Mouse (Mus musculus): Measurements from ENCODE around the gene Ndufc1. TPM values are rescaled to one million over a fixed set of nuclear protein-coding genes. Genes with fewer than 3 reads are reported as not detected.

Ndufc1 gene
- total and polyA plus RNA-seq, 3 experiments = 115 to 207 TPM; not detected in 1

DNA sequence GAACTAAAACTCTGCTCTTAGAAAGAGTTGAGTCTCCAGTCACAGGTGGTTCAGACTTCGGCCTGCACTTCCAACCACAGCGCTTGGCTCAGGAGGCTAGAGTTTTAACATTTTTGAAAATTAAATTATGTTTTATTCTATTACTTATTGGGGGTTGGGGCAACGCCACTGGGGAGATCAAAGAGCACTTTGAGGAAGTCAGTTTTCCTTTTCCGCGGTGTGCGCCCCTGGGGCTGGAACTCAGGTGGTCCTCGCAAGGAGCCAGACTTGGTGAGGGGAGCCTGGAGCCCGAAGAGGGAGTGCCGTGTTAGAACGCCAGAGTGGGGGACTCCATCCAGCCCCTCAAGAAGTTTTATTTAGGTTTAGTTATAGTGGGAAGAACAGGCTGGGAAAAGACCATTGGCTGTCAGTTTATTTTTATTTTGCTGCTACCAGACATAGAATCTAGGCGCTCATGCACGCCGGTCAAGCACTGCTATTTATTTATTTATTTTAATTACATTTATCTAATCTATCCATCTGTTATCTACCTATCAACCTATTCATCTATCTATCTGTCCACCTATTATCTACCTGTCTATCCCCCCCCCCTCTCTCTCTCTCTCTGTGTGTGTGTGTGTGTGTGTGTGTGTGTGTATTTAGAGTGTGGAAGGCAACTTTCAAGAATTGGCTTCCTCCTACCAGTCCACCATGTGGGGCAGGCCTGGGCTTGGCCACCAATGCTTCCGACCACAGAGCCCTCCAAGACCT, 49.1 kb downstream of the Ndufc1 start:
- Histone ChIP-seq H3K27ac (ENCODE audit: control insufficient read depth, low read depth, low read length) (peak overlapping the region; percentile 20; the same call in 1 of the 2 replicates), H3K4me3 (ENCODE audit: control insufficient read depth in 1 of 2, insufficient read depth in 1 of 2, low read depth in 2 of 2, low read length in 2 of 2) (peak overlapping the region; percentile 47 to 65), H3K27me3 (ENCODE audit: control insufficient read depth in 1 of 2, insufficient read depth in 2 of 2, low read length in 2 of 2) (no peaks in the 10 kb centered on the region), H3K9me3 (replicated peaks; ENCODE audit: insufficient read depth, low read length) (no peaks in the 10 kb centered on the region), H3K9ac (ENCODE audit: control insufficient read depth, low read depth, low read length, poor library complexity, severe bottlenecking) (peak overlapping the region; percentile 65), H3K4me1 (ENCODE audit: control insufficient read depth in 1 of 2, insufficient read depth in 2 of 2, low read length in 2 of 2) (peaks cover 0 to 11% of the 10 kb centered on the region in 2 experiments; a peak in 1 of 4 replicates), H3K36me3 (ENCODE audit: control insufficient read depth in 1 of 2, insufficient read depth in 2 of 2, low read length in 2 of 2) (peaks cover 0 to 3% of the 10 kb centered on the region in 2 experiments; a peak in 1 of 4 replicates), H3K79me2 (ENCODE audit: control insufficient read depth, insufficient read depth, low read length, poor library complexity) (no peaks in the 10 kb centered on the region; the same call in 1 of the 2 replicates)
- TF ChIP-seq MYC (IDR thresholded peaks at IDR 0.05; ENCODE audit: low read depth, low read length) (no peak), MAX (IDR thresholded peaks at IDR 0.05; ENCODE audit: low read length) (0 out of 2 replicates have a peak, but pooled peaks have one; percentile 27), ETS1 (IDR thresholded peaks at IDR 0.05; ENCODE audit: low read depth, low read length) (0 out of 2 replicates have a peak, but pooled peaks have one; percentile 39), GATA1 (IDR thresholded peaks at IDR 0.05; ENCODE audit: low read depth, low read length) (peak; percentile 61; the same call in 1 of the 2 replicates), E2F4 (IDR thresholded peaks at IDR 0.05; ENCODE audit: borderline replicate concordance, low read depth, low read length) (peak; percentile 27; the same call in 1 of the 2 replicates), KAT2A (conservative IDR thresholded peaks at IDR 0.05; ENCODE audit: low read depth, low read length) (0 out of 2 replicates have a peak, but pooled peaks have one; percentile 5), SIN3A (IDR thresholded peaks at IDR 0.05; ENCODE audit: low read length) (no peak; the same call in 1 of the 2 replicates), GABPA (IDR thresholded peaks at IDR 0.05; ENCODE audit: low read depth, low read length) (no peak), MAZ (IDR thresholded peaks at IDR 0.05; ENCODE audit: low read depth, low read length) (peak; percentile 36; the same call in 1 of the 2 replicates), ELF1 (IDR thresholded peaks at IDR 0.05; ENCODE audit: low read depth, low read length) (no peak), NRF1 (IDR thresholded peaks at IDR 0.05; ENCODE audit: insufficient read depth, low read depth, low read length, poor library complexity, severe bottlenecking) (no peak), UBTF (IDR thresholded peaks at IDR 0.05; ENCODE audit: borderline replicate concordance, insufficient read depth, low read depth, low read length) (no peak)
- DNase-seq (ENCODE audit: low read depth, low spot score) = peak; percentile 40

DNA sequence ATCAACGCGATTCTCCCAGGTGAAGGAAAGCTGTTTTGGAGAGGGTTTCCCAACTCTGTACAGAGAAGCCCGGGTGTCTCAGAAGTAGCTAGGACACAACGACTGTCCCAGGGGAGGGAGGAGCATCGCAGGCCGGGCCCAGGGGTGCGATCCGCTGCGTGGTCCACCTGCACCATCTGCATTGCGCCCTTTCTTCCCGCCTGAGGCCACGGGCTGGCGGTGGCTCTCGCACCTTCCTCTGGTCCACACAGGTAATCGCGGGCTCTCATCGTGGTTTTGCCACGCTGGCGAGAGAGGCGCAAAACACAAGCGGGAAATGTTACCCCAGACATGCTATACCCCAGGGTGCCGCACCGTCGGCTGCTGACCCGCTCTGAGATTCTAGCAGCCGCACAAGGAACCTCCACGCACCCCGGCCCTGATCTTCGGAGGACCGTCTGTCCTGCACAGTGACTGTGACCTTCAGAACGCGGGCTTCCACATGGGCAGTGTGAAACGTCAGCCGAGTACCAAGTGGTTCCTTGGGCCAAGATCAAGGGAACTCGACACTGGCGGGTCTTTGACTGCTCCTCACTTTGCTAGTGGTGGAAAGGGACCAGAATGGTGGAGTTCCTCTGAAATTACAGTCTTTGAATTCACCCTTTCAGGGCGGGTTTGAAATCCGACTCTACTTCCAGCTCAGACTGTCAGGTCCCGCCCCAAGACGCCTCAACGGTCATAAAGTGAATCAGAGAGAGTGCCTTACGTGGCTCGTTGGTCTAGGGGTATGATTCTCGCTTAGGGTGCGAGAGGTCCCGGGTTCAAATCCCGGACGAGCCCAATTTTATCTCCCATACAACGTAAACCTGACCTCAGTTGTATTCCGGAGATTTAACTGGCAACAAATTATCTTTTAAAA, 49.9 kb downstream of the Ndufc1 start:
- Histone ChIP-seq H3K4me3 (ENCODE audit: control insufficient read depth in 1 of 2, insufficient read depth in 1 of 2, low read depth in 2 of 2, low read length in 2 of 2) (peak overlapping the region; percentile 60 to 97), H3K79me2 (ENCODE audit: control insufficient read depth, insufficient read depth, low read length, poor library complexity) (no peaks in the 10 kb centered on the region; the same call in 1 of the 2 replicates), H3K27me3 (ENCODE audit: control insufficient read depth in 1 of 2, insufficient read depth in 2 of 2, low read length in 2 of 2) (no peaks in the 10 kb centered on the region), H3K4me1 (ENCODE audit: control insufficient read depth in 1 of 2, insufficient read depth in 2 of 2, low read length in 2 of 2) (peaks cover 0 to 3% of the 10 kb centered on the region in 2 experiments; a peak in 1 of 4 replicates), H3K36me3 (ENCODE audit: control insufficient read depth in 1 of 2, insufficient read depth in 2 of 2, low read length in 2 of 2) (peaks cover 0 to 3% of the 10 kb centered on the region in 2 experiments; a peak in 1 of 4 replicates), H3K9me3 (replicated peaks; ENCODE audit: insufficient read depth, low read length) (no peaks in the 10 kb centered on the region), H3K9ac (ENCODE audit: control insufficient read depth, low read depth, low read length, poor library complexity, severe bottlenecking) (peak overlapping the region; percentile 83), H3K27ac (ENCODE audit: control insufficient read depth, low read depth, low read length) (peak overlapping the region; percentile 78)
- peak; percentile 94 for DNase-seq (ENCODE audit: low read depth, low spot score)
- TF ChIP-seq UBTF (IDR thresholded peaks at IDR 0.05; ENCODE audit: borderline replicate concordance, insufficient read depth, low read depth, low read length) (no peak), GATA1 (IDR thresholded peaks at IDR 0.05; ENCODE audit: low read depth, low read length) (peak; percentile 56; the same call in 1 of the 2 replicates), TAL1 (IDR thresholded peaks at IDR 0.05; ENCODE audit: low read length) (no peak), ZC3H11A (IDR thresholded peaks at IDR 0.05; ENCODE audit: low read depth, low read length) (no peak), RAD21 (IDR thresholded peaks at IDR 0.05; ENCODE audit: low read depth, low read length) (no peak), NELFE (IDR thresholded peaks at IDR 0.05; ENCODE audit: low read depth, low read length) (peak; percentile 46; the same call in 1 of the 2 replicates), POLR2AphosphoS2 (IDR thresholded peaks at IDR 0.05; ENCODE audit: low read length) (no peak), KAT2A (conservative IDR thresholded peaks at IDR 0.05; ENCODE audit: low read depth, low read length) (peak; percentile 64; the same call in 1 of the 2 replicates), ZKSCAN1 (IDR thresholded peaks at IDR 0.05; ENCODE audit: low read depth, low read length) (peak; percentile 19; the same call in 1 of the 2 replicates), TCF12 (IDR thresholded peaks at IDR 0.05; ENCODE audit: low read depth, low read length) (no peak), USF1 (IDR thresholded peaks at IDR 0.05; ENCODE audit: low read depth, low read length) (no peak), USF2 (IDR thresholded peaks at IDR 0.05; ENCODE audit: borderline replicate concordance in 1 of 2, insufficient read depth in 1 of 2, low read depth in 1 of 2, low read length in 2 of 2) (no peak), RCOR1 (IDR thresholded peaks at IDR 0.05; ENCODE audit: low read depth, low read length) (no peak), ZNF384 (IDR thresholded peaks at IDR 0.05; ENCODE audit: low read depth, low read length) (no peak; the same call in 1 of the 2 replicates), POLR2AphosphoS5 (IDR thresholded peaks at IDR 0.05; ENCODE audit: borderline replicate concordance, low read depth, low read length) (no peak), GABPA (IDR thresholded peaks at IDR 0.05; ENCODE audit: low read depth, low read length) (no peak), SIN3A (IDR thresholded peaks at IDR 0.05; ENCODE audit: low read length) (peak; percentile 65; the same call in 1 of the 2 replicates), POLR2A (IDR thresholded peaks at IDR 0.05; ENCODE audit: control insufficient read depth in 1 of 2, insufficient read depth in 1 of 2, low read depth in 1 of 2, low read length in 2 of 2, poor library complexity in 1 of 2) (peak in 1 of 2 experiments; percentile 45; a peak in 1 of 4 replicates)
